Mouse (Mus musculus) heart, embryonic 10.5 days (tissue): ENCODE measurements around the gene Sdsl. TPM values are rescaled to one million over a fixed set of nuclear protein-coding genes. Genes with fewer than 3 reads are reported as not detected.

Experiments used
- DNase-seq: peaks from one replicate; pipeline ENCODE4 v3.0.0-alpha.2; 2017; ENCODE audit warnings: low spot score
- H3K27ac ChIP-seq: fragments of 300-500 bp; sonication (generic); 2 replicates; pipeline ENCODE4 v1.5.1; 2016; ENCODE audit warnings: mild to moderate bottlenecking
- H3K27me3 ChIP-seq: fragments of 300-500 bp; sonication (generic); 2 replicates; pipeline ENCODE4 v1.6.1; 2016; ENCODE audit warnings: mild to moderate bottlenecking; ENCODE audit not compliant: poor library complexity, insufficient read depth, severe bottlenecking
- H3K36me3 ChIP-seq: fragments of 300-500 bp; sonication (generic); 2 replicates; pipeline ENCODE4 v1.6.1; 2016; ENCODE audit warnings: mild to moderate bottlenecking, moderate library complexity
- H3K4me1 ChIP-seq: fragments of 300-500 bp; sonication (generic); 2 replicates; pipeline ENCODE4 v1.6.1; 2016; ENCODE audit warnings: mild to moderate bottlenecking
- H3K4me3 ChIP-seq: fragments of 300-500 bp; sonication (generic); 2 replicates; pipeline ENCODE4 v1.5.1; 2016; ENCODE audit warnings: mild to moderate bottlenecking, moderate library complexity
- H3K9me3 ChIP-seq: fragments of 300-500 bp; sonication (generic); 2 replicates; pipeline ENCODE4 v1.6.1; 2016; ENCODE audit warnings: mild to moderate bottlenecking, moderate library complexity
- WGBS: fragments of 180-500 bp; shearing (Covaris S2); methylation state at CpG from one replicate; pipeline ENCODE4 v1.1.7; 2016; 5-methylcytosine and 5-hydroxymethylcytosine counted together
- polyA plus RNA-seq: library from polyadenylated mRNA; unstranded; fragments of >200 nt; fragmentation: Nextera tagmentation; extraction: Ambion mirVana; gene quantifications from 2 replicates; pipeline ENCODE4 v1.2.1, GENCODE M21; 2016

Sdsl gene
- polyA plus RNA-seq, 1 experiment from 2014 or later, result 7.5 TPM

- DNase-seq, result no peak
- WGBS, result 41% methylated on average over 5 of the region's 5 CpGs
Observed at GRCm38 (mm10) chr5:120465062-120465461, 7.5 kb downstream of the Sdsl start.

GRCm38 (mm10) chr5:120464321-120464720 is 8.3 kb downstream of the Sdsl start:
- H3K4me1 ChIP-seq, result peaks cover 15% of the 10 kb centered on the region
- H3K4me3 ChIP-seq, result no peak overlapping the region
- DNase-seq, result no peak
- 73% methylated on average over 4 of the region's 4 CpGs for WGBS
- no peaks in the 10 kb centered on the region for H3K9me3 ChIP-seq
- H3K27me3 ChIP-seq, result peaks cover 46% of the 10 kb centered on the region; the same call in 1 of the 2 replicates
- H3K27ac ChIP-seq, result no peak overlapping the region
- no peaks in the 10 kb centered on the region for H3K36me3 ChIP-seq

More at GRCm38 (mm10) chr5:120465062-120465461, 7.5 kb downstream of the Sdsl start:
- Histone ChIP-seq H3K27ac (no peak overlapping the region), H3K36me3 (no peaks in the 10 kb centered on the region), H3K9me3 (no peaks in the 10 kb centered on the region), H3K4me3 (no peak overlapping the region), H3K27me3 (peaks cover 39% of the 10 kb centered on the region; the same call in 1 of the 2 replicates), H3K4me1 (peaks cover 15% of the 10 kb centered on the region)

GRCm38 (mm10) chr5:120461902-120462301 is 10.7 kb downstream of the Sdsl start:
- no peak for DNase-seq
- Histone ChIP-seq H3K9me3 (no peaks in the 10 kb centered on the region), H3K27ac (no peak overlapping the region), H3K4me1 (peaks cover 10% of the 10 kb centered on the region), H3K4me3 (no peak overlapping the region), H3K27me3 (peaks cover 54% of the 10 kb centered on the region), H3K36me3 (no peaks in the 10 kb centered on the region)
- 71% methylated on average over 15 of the region's 15 CpGs for WGBS

GRCm38 (mm10) chr5:120459133-120459532 is 13.5 kb downstream of the Sdsl start:
- no peak for DNase-seq
- H3K4me1 ChIP-seq, result 0 out of 2 replicates have a peak, but pooled peaks cover 5% of the 10 kb centered on the region
- no peak overlapping the region for H3K27ac ChIP-seq
- H3K27me3 ChIP-seq, result peaks cover 78% of the 10 kb centered on the region
- no peaks in the 10 kb centered on the region for H3K36me3 ChIP-seq
- no peak overlapping the region for H3K4me3 ChIP-seq
- H3K9me3 ChIP-seq, result no peaks in the 10 kb centered on the region
- 70% methylated on average over 10 of the region's 10 CpGs for WGBS

- 4% methylated on average over 9 of the region's 9 CpGs for WGBS
- Histone ChIP-seq H3K4me3 (no peak overlapping the region), H3K9me3 (no peaks in the 10 kb centered on the region), H3K4me1 (0 out of 2 replicates have a peak, but pooled peaks cover 5% of the 10 kb centered on the region), H3K36me3 (no peaks in the 10 kb centered on the region), H3K27ac (no peak overlapping the region), H3K27me3 (peaks cover 78% of the 10 kb centered on the region)
- DNase-seq, result peak; percentile 91
Observed at GRCm38 (mm10) chr5:120457628-120458027, 15.0 kb downstream of the Sdsl start.

GRCm38 (mm10) chr5:120456841-120457554 is 15.6 kb downstream of the Sdsl start:
- WGBS, result 50% methylated on average over 7 of the region's 7 CpGs

GRCm38 (mm10) chr5:120456253-120456652 is 16.4 kb downstream of the Sdsl start:
- H3K27me3 ChIP-seq, result peaks cover 65% of the 10 kb centered on the region
- 4% methylated on average over 1 of the region's 1 CpGs for WGBS

More at GRCm38 (mm10) chr5:120456841-120457554, 15.6 kb downstream of the Sdsl start:
- 0 out of 2 replicates have a peak, but pooled peaks cover 5% of the 10 kb centered on the region for H3K4me1 ChIP-seq
- DNase-seq, result no peak
- no peaks in the 10 kb centered on the region for H3K9me3 ChIP-seq
- H3K27me3 ChIP-seq, result peaks cover 73% of the 10 kb centered on the region
- no peak overlapping the region for H3K4me3 ChIP-seq
- no peaks in the 10 kb centered on the region for H3K36me3 ChIP-seq
- no peak overlapping the region for H3K27ac ChIP-seq

GRCm38 (mm10) chr5:120454756-120455337 is 17.8 kb downstream of the Sdsl start:
- Histone ChIP-seq H3K4me3 (no peak overlapping the region), H3K4me1 (no peaks in the 10 kb centered on the region), H3K9me3 (no peaks in the 10 kb centered on the region), H3K27me3 (peaks cover 51% of the 10 kb centered on the region), H3K36me3 (no peaks in the 10 kb centered on the region), H3K27ac (no peak overlapping the region)
- 66% methylated on average over 14 of the region's 14 CpGs for WGBS
- no peak for DNase-seq

More at GRCm38 (mm10) chr5:120456253-120456652, 16.4 kb downstream of the Sdsl start:
- Histone ChIP-seq H3K4me3 (no peak overlapping the region), H3K27ac (no peak overlapping the region), H3K9me3 (no peaks in the 10 kb centered on the region), H3K36me3 (no peaks in the 10 kb centered on the region), H3K4me1 (no peaks in the 10 kb centered on the region)
- DNase-seq, result no peak

GRCm38 (mm10) chr5:120447305-120447704 is 25.3 kb downstream of the Sdsl start:
- no peak for DNase-seq
- Histone ChIP-seq H3K9me3 (no peaks in the 10 kb centered on the region), H3K4me3 (no peak overlapping the region), H3K36me3 (no peaks in the 10 kb centered on the region), H3K4me1 (no peaks in the 10 kb centered on the region), H3K27me3 (peaks cover 65% of the 10 kb centered on the region), H3K27ac (no peak overlapping the region)
- WGBS, result 27% methylated on average over 13 of the region's 13 CpGs

- H3K4me1 ChIP-seq, result peaks cover 33% of the 10 kb centered on the region
- peaks cover 94% of the 10 kb centered on the region for H3K27me3 ChIP-seq
- H3K27ac ChIP-seq, result no peak overlapping the region
- peak overlapping the region; percentile 53 for H3K4me3 ChIP-seq
- DNase-seq, result peak; percentile 95
- 5% methylated on average over 14 of the region's 14 CpGs for WGBS
- H3K36me3 ChIP-seq, result no peaks in the 10 kb centered on the region
- H3K9me3 ChIP-seq, result no peaks in the 10 kb centered on the region
Observed at GRCm38 (mm10) chr5:120440733-120441132, 31.9 kb downstream of the Sdsl start.

GRCm38 (mm10) chr5:120439887-120440670 is 32.5 kb downstream of the Sdsl start:
- no peaks in the 10 kb centered on the region for H3K36me3 ChIP-seq
- H3K4me3 ChIP-seq, result peak overlapping the region; percentile 53
- H3K4me1 ChIP-seq, result peaks cover 37% of the 10 kb centered on the region
- no peak for DNase-seq
- H3K27ac ChIP-seq, result no peak overlapping the region
- 1% methylated on average over 61 of the region's 61 CpGs for WGBS
- no peaks in the 10 kb centered on the region for H3K9me3 ChIP-seq
- H3K27me3 ChIP-seq, result peaks cover 94% of the 10 kb centered on the region

GRCm38 (mm10) chr5:120438991-120439710 is 33.5 kb downstream of the Sdsl start:
- Histone ChIP-seq H3K9me3 (no peaks in the 10 kb centered on the region), H3K27ac (no peak overlapping the region), H3K4me1 (peaks cover 37% of the 10 kb centered on the region), H3K27me3 (peaks cover 94% of the 10 kb centered on the region), H3K36me3 (no peaks in the 10 kb centered on the region), H3K4me3 (no peak overlapping the region; the same call in 1 of the 2 replicates)
- WGBS, result 3% methylated on average over 27 of the region's 27 CpGs
- DNase-seq, result no peak
